8 mouse cellular contexts compared by ENCODE assay signal in genomic region chr12:33717601-33718260, GRCm38 (mm10).
DNase-seq lines count a peak whose midpoint lies in the region; ATAC-seq lines count a peak whose summit lies in the region.

No protein-coding gene starts in this region.

- peak overlapping the region; percentile 46 for H3K4me2 ChIP-seq in kidney, embryonic 16.5 days (replicated peaks; ENCODE audit: low read depth, low read length)
- peak overlapping the region; percentile 53 for H3K4me2 ChIP-seq in heart, embryonic 13.5 days
- peak overlapping the region; percentile 35 for H3K4me2 ChIP-seq in midbrain, embryonic 13.5 days (replicated peaks)

- DNase-seq in kidney, adult 9 months: no peak
- DNase-seq in embryo, embryonic 11 days: peak; percentile 80
- no peak for DNase-seq in gastrocnemius, postnatal 25 days
- no peak for DNase-seq in spleen, postnatal 4 days (ENCODE audit: low spot score in 2 of 2)
- DNase-seq in left cerebral cortex, adult 9 months (ENCODE audit: low spot score in 2 of 2): no peak

- H3K9ac ChIP-seq in kidney, embryonic 16.5 days (replicated peaks; ENCODE audit: low read length): peak overlapping the region; percentile 1; the same call in 1 of the 2 replicates
- peak overlapping the region; percentile 50; the same call in 1 of the 2 replicates for H3K9ac ChIP-seq in heart, embryonic 13.5 days
- peak overlapping the region; percentile 23; the same call in 1 of the 2 replicates for H3K9ac ChIP-seq in midbrain, embryonic 13.5 days (replicated peaks)

- no peak overlapping the region for H3K27ac ChIP-seq in kidney, embryonic 16.5 days (ENCODE audit: low read length)
- H3K27ac ChIP-seq in heart, embryonic 13.5 days (replicated peaks): peak overlapping the region; percentile 67
- H3K27ac ChIP-seq in midbrain, embryonic 13.5 days: no peak overlapping the region

- H3K36me3 ChIP-seq in kidney, embryonic 16.5 days (ENCODE audit: insufficient read depth, low read length): no peaks in the 10 kb centered on the region
- no peaks in the 10 kb centered on the region for H3K36me3 ChIP-seq in heart, embryonic 13.5 days
- no peaks in the 10 kb centered on the region for H3K36me3 ChIP-seq in midbrain, embryonic 13.5 days

- H3K4me1 ChIP-seq in kidney, embryonic 16.5 days (ENCODE audit: insufficient read depth, low read length): peaks cover 13% of the 10 kb centered on the region
- H3K4me1 ChIP-seq in heart, embryonic 13.5 days: peaks cover 20% of the 10 kb centered on the region
- peaks cover 7% of the 10 kb centered on the region; the same call in 1 of the 2 replicates for H3K4me1 ChIP-seq in midbrain, embryonic 13.5 days (replicated peaks)

- peak; percentile 80; the same call in 1 of the 2 replicates for ATAC-seq in kidney, embryonic 16.5 days (ENCODE audit: low FRiP score, low TSS enrichment)
- no peak for ATAC-seq in heart, embryonic 13.5 days (ENCODE audit: extremely low read depth, insufficient number of reproducible peaks, low FRiP score, low TSS enrichment)
- peak; percentile 86 for ATAC-seq in midbrain, embryonic 13.5 days

- peak overlapping the region; percentile 22 for H3K4me3 ChIP-seq in kidney, embryonic 16.5 days (ENCODE audit: low read length)
- peak overlapping the region; percentile 30 for H3K4me3 ChIP-seq in heart, embryonic 13.5 days
- H3K4me3 ChIP-seq in midbrain, embryonic 13.5 days (replicated peaks): peak overlapping the region; percentile 8; the same call in 1 of the 2 replicates

- WGBS in kidney, embryonic 16.5 days: 12% methylated on average over 14 of the region's 14 CpGs
- 21% methylated on average over 14 of the region's 14 CpGs for WGBS in heart, embryonic 13.5 days
- 23% methylated on average over 14 of the region's 14 CpGs for WGBS in midbrain, embryonic 13.5 days

- H3K27me3 ChIP-seq in kidney, embryonic 16.5 days (ENCODE audit: insufficient read depth, low read length): no peaks in the 10 kb centered on the region
- no peaks in the 10 kb centered on the region for H3K27me3 ChIP-seq in heart, embryonic 13.5 days (replicated peaks)
- H3K27me3 ChIP-seq in midbrain, embryonic 13.5 days: no peaks in the 10 kb centered on the region

- H3K9me3 ChIP-seq in kidney, embryonic 16.5 days (ENCODE audit: low read length): no peaks in the 10 kb centered on the region
- H3K9me3 ChIP-seq in heart, embryonic 13.5 days: no peaks in the 10 kb centered on the region
- H3K9me3 ChIP-seq in midbrain, embryonic 13.5 days: no peaks in the 10 kb centered on the region
